Mouse (Mus musculus) kidney, embryonic 16.5 days (tissue): ENCODE results near the gene Ebf3. TPM values are rescaled to one million over a fixed set of nuclear protein-coding genes. Genes with fewer than 3 reads are reported as not detected.

Experiments used
- ATAC-seq: fragments of 200-750 bp; cut with Nextera tagmentation; 2 replicates; pipeline ENCODE4 v1.8.0; 2017; ENCODE audit warnings: moderate TSS enrichment; ENCODE audit not compliant: low FRiP score, low TSS enrichment
- H3K27ac ChIP-seq: fragments of 300-500 bp; sonication (generic); 2 replicates; pipeline ENCODE4 v1.5.1; 2014; ENCODE audit warnings: low read length
- H3K27me3 ChIP-seq: fragments of 300-500 bp; sonication (generic); 2 replicates; pipeline ENCODE4 v1.6.1; 2014; ENCODE audit warnings: low read length, control low read depth, mixed read lengths; ENCODE audit not compliant: insufficient read depth
- H3K36me3 ChIP-seq: fragments of 300-500 bp; sonication (generic); 2 replicates; pipeline ENCODE4 v1.6.1; 2014; ENCODE audit warnings: low read length, control low read depth, mixed read lengths; ENCODE audit not compliant: insufficient read depth
- H3K4me1 ChIP-seq: fragments of 300-500 bp; sonication (generic); 2 replicates; pipeline ENCODE4 v1.6.1; 2014; ENCODE audit warnings: low read length, control low read depth, mixed read lengths; ENCODE audit not compliant: insufficient read depth
- H3K4me2 ChIP-seq: fragments of 300-500 bp; sonication (generic); replicated peaks from 2 replicates; pipeline ENCODE4 v1.6.1; 2014; ENCODE audit warnings: low read depth, low read length
- H3K4me3 ChIP-seq: fragments of 300-500 bp; sonication (generic); 2 replicates; pipeline ENCODE4 v1.5.1; 2014; ENCODE audit warnings: mild to moderate bottlenecking, low read length
- H3K9ac ChIP-seq: fragments of 300-500 bp; sonication (generic); replicated peaks from 2 replicates; pipeline ENCODE4 v1.6.1; 2014; ENCODE audit warnings: low read length
- H3K9me3 ChIP-seq: fragments of 300-500 bp; sonication (generic); 2 replicates; pipeline ENCODE4 v1.6.1; 2016; ENCODE audit warnings: low read length, control low read depth
- WGBS: fragments of 180-500 bp; shearing (Covaris S2); extraction: QIAGEN DNeasy Blood & Tissue Kit; methylation state at CpG from one replicate; pipeline ENCODE4 v1.1.7; 2014; 5-methylcytosine and 5-hydroxymethylcytosine counted together
- polyA plus RNA-seq: library from polyadenylated mRNA; unstranded; fragments of >200 nt; fragmentation: Nextera tagmentation; extraction: Ambion mirVana; gene quantifications from 2 replicates; pipeline ENCODE4 v1.2.1, GENCODE M21; 2015

Ebf3 gene
- polyA plus RNA-seq, 1 experiment from 2014 or later, result 0.45 TPM

- no peak for ATAC-seq
- 41% methylated on average over 9 of the region's 9 CpGs for WGBS
- H3K9me3 ChIP-seq, result no peaks in the 10 kb centered on the region
These were observed 8.1 kb downstream of the Ebf3 start for GRCm38 (mm10) chr7:137306127-137306526.

GRCm38 (mm10) chr7:137303776-137304171 is 10.5 kb downstream of the Ebf3 start:
- Histone ChIP-seq H3K27ac (no peak overlapping the region), H3K9ac (no peak overlapping the region), H3K9me3 (no peaks in the 10 kb centered on the region), H3K36me3 (no peaks in the 10 kb centered on the region), H3K4me1 (peaks cover 21% of the 10 kb centered on the region), H3K4me2 (no peak overlapping the region), H3K27me3 (peaks cover 78% of the 10 kb centered on the region), H3K4me3 (no peak overlapping the region)
- no peak for ATAC-seq
- 43% methylated on average over 10 of the region's 10 CpGs for WGBS

More at GRCm38 (mm10) chr7:137306127-137306526, 8.1 kb downstream of the Ebf3 start:
- Histone ChIP-seq H3K9ac (no peak overlapping the region), H3K4me1 (peaks cover 32% of the 10 kb centered on the region), H3K4me3 (no peak overlapping the region), H3K27me3 (peaks cover 75% of the 10 kb centered on the region), H3K36me3 (no peaks in the 10 kb centered on the region), H3K4me2 (no peak overlapping the region), H3K27ac (no peak overlapping the region)

GRCm38 (mm10) chr7:137302961-137303775 is 11.1 kb downstream of the Ebf3 start:
- H3K4me2 ChIP-seq, result no peak overlapping the region
- H3K36me3 ChIP-seq, result no peaks in the 10 kb centered on the region
- H3K27ac ChIP-seq, result no peak overlapping the region
- H3K9ac ChIP-seq, result no peak overlapping the region
- peaks cover 21% of the 10 kb centered on the region for H3K4me1 ChIP-seq
- no peaks in the 10 kb centered on the region for H3K9me3 ChIP-seq
- H3K4me3 ChIP-seq, result no peak overlapping the region
- WGBS, result 33% methylated on average over 10 of the region's 10 CpGs
- peaks cover 78% of the 10 kb centered on the region for H3K27me3 ChIP-seq
- ATAC-seq, result no peak

DNA sequence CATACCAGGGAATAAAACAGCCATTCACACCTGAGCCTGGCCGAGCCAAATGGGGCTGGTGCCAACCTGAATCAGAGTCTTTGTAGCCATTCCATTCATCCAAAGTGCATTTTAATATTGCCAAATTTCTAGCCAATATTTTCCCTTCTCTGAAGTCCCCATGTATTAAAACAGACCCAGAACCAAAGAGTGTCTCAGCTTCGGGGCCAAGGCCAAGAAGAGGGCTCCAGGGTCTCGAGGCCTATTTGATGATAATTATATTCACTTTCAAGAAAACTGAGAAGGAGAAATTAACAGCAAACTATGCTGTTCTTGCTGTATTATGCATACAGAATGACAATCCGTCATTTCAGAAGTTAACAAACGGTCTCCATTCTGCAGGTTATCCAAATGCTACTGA is 12.1 kb downstream of the Ebf3 start:
- H3K4me3 ChIP-seq, result no peak overlapping the region
- H3K4me1 ChIP-seq, result peaks cover 29% of the 10 kb centered on the region
- peaks cover 79% of the 10 kb centered on the region for H3K27me3 ChIP-seq
- no peak overlapping the region for H3K4me2 ChIP-seq
- H3K9ac ChIP-seq, result no peak overlapping the region
- 88% methylated on average over 5 of the region's 5 CpGs for WGBS
- ATAC-seq, result no peak
- no peaks in the 10 kb centered on the region for H3K36me3 ChIP-seq
- no peaks in the 10 kb centered on the region for H3K9me3 ChIP-seq
- H3K27ac ChIP-seq, result no peak overlapping the region

- peaks cover 29% of the 10 kb centered on the region for H3K4me1 ChIP-seq
- no peak overlapping the region for H3K9ac ChIP-seq
- H3K4me2 ChIP-seq, result 0 out of 2 replicates have a peak overlapping the region, but pooled peaks have one; percentile 8
- ATAC-seq, result no peak
- H3K27ac ChIP-seq, result no peak overlapping the region
- H3K9me3 ChIP-seq, result no peaks in the 10 kb centered on the region
- 23% methylated on average over 15 of the region's 15 CpGs for WGBS
- no peak overlapping the region for H3K4me3 ChIP-seq
- no peaks in the 10 kb centered on the region for H3K36me3 ChIP-seq
- peaks cover 76% of the 10 kb centered on the region for H3K27me3 ChIP-seq
These were observed 12.9 kb downstream of the Ebf3 start for GRCm38 (mm10) chr7:137301329-137301751.

DNA sequence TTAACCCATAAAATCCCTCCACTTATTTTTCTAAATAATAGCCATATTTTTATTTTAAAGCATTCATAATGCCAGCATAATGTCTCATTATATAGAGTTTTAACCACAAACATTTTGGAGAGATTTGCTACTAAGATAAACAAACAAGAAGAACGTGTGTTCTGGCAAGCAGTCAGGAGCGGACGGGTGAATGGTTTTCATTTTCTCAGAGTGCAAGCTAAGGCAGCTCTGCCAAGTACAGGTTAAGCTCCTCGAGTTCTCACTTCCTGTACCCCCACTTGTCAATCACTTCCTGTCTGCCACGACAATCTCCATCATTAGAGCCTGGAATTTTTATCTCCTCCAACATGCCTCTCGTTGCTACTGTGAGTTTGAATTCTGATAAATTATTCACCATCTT is 13.4 kb downstream of the Ebf3 start:
- 0 out of 2 replicates have a peak overlapping the region, but pooled peaks have one; percentile 8 for H3K4me2 ChIP-seq

DNA sequence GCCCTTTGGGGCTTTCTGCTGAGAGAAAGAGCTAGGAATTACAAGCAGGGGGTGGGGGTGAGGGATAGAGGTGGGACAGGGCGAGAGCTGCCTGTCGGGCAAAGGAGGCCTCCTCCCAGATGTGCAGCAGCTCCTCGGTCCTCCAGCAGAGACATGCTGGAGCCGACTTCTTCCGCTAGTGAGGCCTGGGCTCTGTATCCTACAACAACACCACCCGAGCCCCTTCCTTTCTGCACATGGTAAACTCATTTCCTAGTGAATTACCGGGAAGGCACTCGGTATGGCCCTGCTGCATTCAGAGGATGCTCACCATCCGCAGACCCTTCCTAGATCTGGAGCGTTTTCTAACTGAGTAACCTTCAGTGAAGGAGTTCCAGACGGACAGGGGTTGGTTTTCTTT is 14.1 kb downstream of the Ebf3 start:
- Histone ChIP-seq H3K4me1 (peaks cover 29% of the 10 kb centered on the region), H3K9ac (no peak overlapping the region), H3K9me3 (no peaks in the 10 kb centered on the region), H3K4me2 (no peak overlapping the region), H3K27ac (no peak overlapping the region), H3K36me3 (no peaks in the 10 kb centered on the region), H3K27me3 (peaks cover 75% of the 10 kb centered on the region), H3K4me3 (no peak overlapping the region)
- WGBS, result 37% methylated on average over 11 of the region's 11 CpGs
- no peak for ATAC-seq

More for the DNA sequence above, 13.4 kb downstream of the Ebf3 start:
- peaks cover 29% of the 10 kb centered on the region for H3K4me1 ChIP-seq
- H3K9me3 ChIP-seq, result no peaks in the 10 kb centered on the region
- H3K36me3 ChIP-seq, result no peaks in the 10 kb centered on the region
- ATAC-seq, result no peak
- H3K27ac ChIP-seq, result no peak overlapping the region
- 18% methylated on average over 6 of the region's 6 CpGs for WGBS
- no peak overlapping the region for H3K9ac ChIP-seq
- no peak overlapping the region for H3K4me3 ChIP-seq
- peaks cover 75% of the 10 kb centered on the region for H3K27me3 ChIP-seq

DNA sequence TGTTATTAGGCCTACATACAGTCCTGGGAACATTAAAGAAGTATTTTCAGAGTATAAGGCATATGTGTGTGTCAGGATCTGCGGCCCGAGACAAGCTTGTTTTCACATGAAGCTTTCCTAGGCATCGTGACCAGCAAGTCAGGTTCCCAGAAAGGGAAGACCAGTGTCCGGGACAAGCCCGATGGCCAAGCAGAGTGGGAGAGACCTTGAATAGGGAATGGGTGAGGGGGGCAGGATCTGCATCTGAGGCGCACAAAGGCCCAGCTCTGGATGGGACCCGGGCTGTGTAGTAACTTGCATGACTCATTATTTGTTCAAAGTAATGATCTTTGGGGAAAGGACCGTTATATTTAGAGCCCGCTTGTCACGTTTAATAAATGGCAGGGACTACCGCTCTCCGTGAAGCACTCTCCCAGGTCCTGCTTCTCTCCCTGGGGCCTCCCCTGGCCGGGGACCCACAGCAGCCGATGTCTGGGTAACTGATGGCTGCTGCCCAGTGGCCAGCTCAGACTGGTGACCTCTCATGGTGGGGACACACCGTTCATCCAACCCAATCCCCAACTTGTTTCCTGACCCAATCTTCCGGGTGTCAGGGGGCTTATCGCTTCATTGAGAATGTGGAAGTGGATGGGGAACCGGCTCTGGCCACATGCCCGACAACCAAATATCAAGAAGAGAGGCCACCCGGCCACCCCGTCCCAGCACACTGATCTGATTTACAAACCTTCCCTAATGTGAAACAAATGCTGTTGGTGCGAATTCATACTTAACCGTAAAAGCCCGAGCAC is 16.5 kb downstream of the Ebf3 start:
- Histone ChIP-seq H3K36me3 (no peaks in the 10 kb centered on the region), H3K4me2 (no peak overlapping the region), H3K4me3 (no peak overlapping the region), H3K9me3 (no peaks in the 10 kb centered on the region), H3K4me1 (peaks cover 20% of the 10 kb centered on the region), H3K27ac (no peak overlapping the region), H3K9ac (no peak overlapping the region), H3K27me3 (peaks cover 55% of the 10 kb centered on the region)
- WGBS, result 36% methylated on average over 24 of the region's 24 CpGs
- ATAC-seq, result no peak

- H3K27me3 ChIP-seq, result peaks cover 48% of the 10 kb centered on the region
- no peak for ATAC-seq
- no peak overlapping the region for H3K4me3 ChIP-seq
- H3K4me2 ChIP-seq, result no peak overlapping the region
- no peaks in the 10 kb centered on the region for H3K36me3 ChIP-seq
- H3K4me1 ChIP-seq, result peaks cover 20% of the 10 kb centered on the region
- H3K9me3 ChIP-seq, result no peaks in the 10 kb centered on the region
- H3K27ac ChIP-seq, result no peak overlapping the region
- H3K9ac ChIP-seq, result no peak overlapping the region
- 29% methylated on average over 7 of the region's 7 CpGs for whole genome bisulfite sequencing
These were observed 17.1 kb downstream of the Ebf3 start for GRCm38 (mm10) chr7:137297131-137297530.

GRCm38 (mm10) chr7:137295612-137296011 is 18.6 kb downstream of the Ebf3 start:
- Histone ChIP-seq H3K4me2 (no peak overlapping the region), H3K27me3 (peaks cover 38% of the 10 kb centered on the region), H3K27ac (no peak overlapping the region), H3K4me1 (peaks cover 10% of the 10 kb centered on the region), H3K4me3 (no peak overlapping the region), H3K36me3 (no peaks in the 10 kb centered on the region), H3K9me3 (no peaks in the 10 kb centered on the region), H3K9ac (no peak overlapping the region)
- WGBS, result 81% methylated on average over 7 of the region's 7 CpGs
- ATAC-seq, result no peak
